ENCODE assay signal across 11 mouse cellular contexts in the genomic region with DNA sequence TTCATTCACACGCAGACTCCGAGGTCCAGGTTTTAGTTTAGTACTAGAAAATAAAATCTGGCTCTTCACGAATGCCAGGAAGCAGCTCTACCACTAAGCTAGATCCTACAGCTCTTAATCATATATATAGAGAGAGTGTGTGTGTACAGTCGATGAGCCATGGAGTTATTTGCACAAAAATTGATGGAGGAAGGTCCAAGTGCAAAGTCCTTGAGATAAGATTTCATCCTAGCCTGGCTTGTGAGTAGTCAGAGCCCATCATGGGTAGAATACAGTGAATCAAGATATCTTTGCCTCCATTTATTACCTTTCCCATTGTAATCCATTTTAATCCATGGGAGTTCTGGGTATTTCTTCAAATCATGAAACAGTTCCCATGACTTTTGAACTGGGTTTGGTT. TPM values are rescaled to one million over a fixed set of nuclear protein-coding genes. Genes with fewer than 3 reads are reported as not detected.
DNase-seq lines count a peak whose midpoint lies in the region; ATAC-seq and TF ChIP-seq lines count a peak whose summit lies in the region.
"Had no signal": no experiment of that assay in that cellular context is flagged by ENCODE, and none has a peak within 500 bp of the region (broad histone marks: within the 10 kb centered on the region; RNA-seq: fewer than 3 reads in every experiment).

No protein-coding gene starts in this region.

- peaks cover 5% of the 10 kb centered on the region for H3K4me1 ChIP-seq in kidney, embryonic 16.5 days (ENCODE audit: insufficient read depth, low read length)
- peaks cover 5% of the 10 kb centered on the region for H3K4me1 ChIP-seq in embryonic facial prominence, embryonic 15.5 days
- peaks cover 7% of the 10 kb centered on the region for H3K4me1 ChIP-seq in limb, embryonic 10.5 days
- peaks cover 8% of the 10 kb centered on the region for H3K4me1 ChIP-seq in midbrain, postnatal 0 days (ENCODE audit: insufficient read depth, low read length)

- H3K9me3 ChIP-seq in kidney, embryonic 16.5 days (ENCODE audit: low read length), result no peaks in the 10 kb centered on the region
- no peaks in the 10 kb centered on the region for H3K9me3 ChIP-seq in embryonic facial prominence, embryonic 15.5 days (replicated peaks)
- no peaks in the 10 kb centered on the region for H3K9me3 ChIP-seq in limb, embryonic 10.5 days (replicated peaks)
- no peaks in the 10 kb centered on the region for H3K9me3 ChIP-seq in midbrain, postnatal 0 days (ENCODE audit: low read length)

- no peak for DNase-seq in kidney, adult 8-10 months
- no peak for DNase-seq in limb, embryonic 10.5 days (ENCODE audit: low spot score)
- DNase-seq in midbrain, postnatal 0 days (ENCODE audit: low spot score), result no peak
- no peak for DNase-seq in urinary bladder, postnatal 36 days (ENCODE audit: low spot score in 2 of 2)
- no peak for DNase-seq in lung, postnatal 14 days
- DNase-seq in testis, postnatal 10 days (ENCODE audit: low spot score), result no peak

- no peak overlapping the region for H3K9ac ChIP-seq in kidney, embryonic 16.5 days (replicated peaks; ENCODE audit: low read length)
- H3K9ac ChIP-seq in embryonic facial prominence, embryonic 15.5 days, result no peak overlapping the region
- no peak overlapping the region for H3K9ac ChIP-seq in midbrain, postnatal 0 days (replicated peaks; ENCODE audit: low read length, poor library complexity, severe bottlenecking)

- no peak overlapping the region for H3K27ac ChIP-seq in kidney, embryonic 16.5 days (ENCODE audit: low read length)
- no peak overlapping the region for H3K27ac ChIP-seq in embryonic facial prominence, embryonic 15.5 days (replicated peaks)
- no peak overlapping the region for H3K27ac ChIP-seq in limb, embryonic 10.5 days
- H3K27ac ChIP-seq in midbrain, postnatal 0 days (ENCODE audit: low read depth, low read length), result no peak overlapping the region

- ATAC-seq in kidney, embryonic 16.5 days (ENCODE audit: low FRiP score, low TSS enrichment), result no peak
- no peak for ATAC-seq in embryonic facial prominence, embryonic 15.5 days (ENCODE audit: insufficient number of reproducible peaks, low FRiP score, low TSS enrichment, low read depth)
- ATAC-seq in midbrain, postnatal 0 days (ENCODE audit: low FRiP score), result no peak

- H3K4me2 ChIP-seq in kidney, embryonic 16.5 days (replicated peaks; ENCODE audit: low read depth, low read length), result peak overlapping the region; percentile 90
- 0 out of 2 replicates have a peak overlapping the region, but pooled peaks have one; percentile 77 for H3K4me2 ChIP-seq in embryonic facial prominence, embryonic 15.5 days (replicated peaks)
- peak overlapping the region; percentile 73 for H3K4me2 ChIP-seq in midbrain, postnatal 0 days (ENCODE audit: low read depth, low read length, poor library complexity, severe bottlenecking)

- TF ChIP-seq CTCF in midbrain, postnatal 0 days (IDR thresholded peaks at IDR 0.05), result no peak

- H3K36me3 ChIP-seq in kidney, embryonic 16.5 days (ENCODE audit: insufficient read depth, low read length), result peaks cover 20% of the 10 kb centered on the region
- peaks cover 13% of the 10 kb centered on the region; the same call in 1 of the 2 replicates for H3K36me3 ChIP-seq in embryonic facial prominence, embryonic 15.5 days
- H3K36me3 ChIP-seq in limb, embryonic 10.5 days, result peaks cover 25% of the 10 kb centered on the region
- H3K36me3 ChIP-seq in midbrain, postnatal 0 days (ENCODE audit: insufficient read depth, low read length), result peaks cover 8% of the 10 kb centered on the region; the same call in 1 of the 2 replicates

- H3K4me3 ChIP-seq in kidney, embryonic 16.5 days (ENCODE audit: low read length), result peak overlapping the region; percentile 87; the same call in 1 of the 2 replicates
- H3K4me3 ChIP-seq in embryonic facial prominence, embryonic 15.5 days (replicated peaks), result peak overlapping the region; percentile 97
- peak overlapping the region; percentile 88; the same call in 1 of the 2 replicates for H3K4me3 ChIP-seq in limb, embryonic 10.5 days
- 0 out of 2 replicates have a peak overlapping the region, but pooled peaks have one; percentile 73 for H3K4me3 ChIP-seq in midbrain, postnatal 0 days (ENCODE audit: low read depth, low read length)

- no peaks in the 10 kb centered on the region for H3K27me3 ChIP-seq in kidney, embryonic 16.5 days (ENCODE audit: insufficient read depth, low read length)
- no peaks in the 10 kb centered on the region for H3K27me3 ChIP-seq in embryonic facial prominence, embryonic 15.5 days
- H3K27me3 ChIP-seq in limb, embryonic 10.5 days (ENCODE audit: low read depth, poor library complexity, severe bottlenecking), result no peaks in the 10 kb centered on the region
- H3K27me3 ChIP-seq in midbrain, postnatal 0 days (ENCODE audit: insufficient read depth, low read length), result no peaks in the 10 kb centered on the region

- 88% methylated on average over 4 of the region's 4 CpGs for WGBS in kidney, embryonic 16.5 days
- WGBS in embryonic facial prominence, embryonic 15.5 days, result 86% methylated on average over 4 of the region's 4 CpGs
- 91% methylated on average over 4 of the region's 4 CpGs for WGBS in limb, embryonic 10.5 days
- WGBS in midbrain, postnatal 0 days, result 92% methylated on average over 4 of the region's 4 CpGs

RNA-seq across cellular contexts. Expression of a gene that starts 1.0 kb away (rescaled TPM):
- polyA plus RNA-seq in kidney, embryonic 16.5 days (2015; fragmentation: Nextera tagmentation; extraction: Ambion mirVana), result 16.8 and 18.7 TPM in 2 replicates
- 13.1 and 14.4 TPM in 2 replicates for polyA plus RNA-seq in embryonic facial prominence, embryonic 15.5 days (2015; fragmentation: Nextera tagmentation; extraction: Ambion mirVana)
- polyA plus RNA-seq in limb, embryonic 10.5 days (2016; fragmentation: Nextera tagmentation; extraction: Ambion mirVana), result 25.8 and 27.7 TPM in 2 replicates
- 8.8 and 11.8 TPM in 2 replicates for total RNA-seq in midbrain, postnatal 0 days (2014; rRNA removed)
- 4.3 and 5.1 TPM in 2 replicates for polyA plus RNA-seq in midbrain, postnatal 0 days (2015; fragmentation: Nextera tagmentation; extraction: Ambion mirVana)

RNA-seq across cellular contexts. Expression of a gene that starts 58.2 kb away (rescaled TPM):
- 17.4 and 18.5 TPM in 2 replicates for polyA plus RNA-seq in kidney, embryonic 16.5 days (2015; fragmentation: Nextera tagmentation; extraction: Ambion mirVana)
- polyA plus RNA-seq in embryonic facial prominence, embryonic 15.5 days (2015; fragmentation: Nextera tagmentation; extraction: Ambion mirVana), result 1.4 and 1.7 TPM in 2 replicates
- polyA plus RNA-seq in limb, embryonic 10.5 days (2016; fragmentation: Nextera tagmentation; extraction: Ambion mirVana), result 0.08 and 0.14 TPM in 2 replicates
- total RNA-seq in midbrain, postnatal 0 days (2014; rRNA removed), result 0.05 and 0.38 TPM in 2 replicates
- 0.09 and 0.17 TPM in 2 replicates for polyA plus RNA-seq in midbrain, postnatal 0 days (2015; fragmentation: Nextera tagmentation; extraction: Ambion mirVana)
- total RNA-seq: MEL had no signal
- polyA plus RNA-seq: inflammation-experienced regulatory T-cells, adult 6 months; testis, adult 2 months had no signal
